Mouse (Mus musculus) forebrain, embryonic 16.5 days (tissue): ENCODE measurements around the gene Rgl3. TPM values are rescaled to one million over a fixed set of nuclear protein-coding genes. Genes with fewer than 3 reads are reported as not detected.

Experiments
- ATAC-seq: fragments of 200-750 bp; cut with Nextera tagmentation; 2 replicates; pipeline ENCODE4 v1.8.0; 2017; ENCODE audit warnings: mild to moderate bottlenecking, moderate library complexity
- H3K27ac ChIP-seq: fragments of 300-500 bp; sonication (generic); 2 replicates; pipeline ENCODE4 v1.5.1; 2014; ENCODE audit warnings: low read length, control low read depth
- H3K27me3 ChIP-seq: fragments of 300-500 bp; sonication (generic); replicated peaks from 2 replicates; pipeline ENCODE4 v1.6.1; 2014; ENCODE audit warnings: low read length; ENCODE audit not compliant: control insufficient read depth, insufficient read depth
- H3K36me3 ChIP-seq: fragments of 300-500 bp; sonication (generic); 2 replicates; pipeline ENCODE4 v1.6.1; 2014; ENCODE audit not compliant: control insufficient read depth, insufficient read depth
- H3K4me1 ChIP-seq: fragments of 300-500 bp; sonication (generic); replicated peaks from 2 replicates; pipeline ENCODE4 v1.6.1; 2014; ENCODE audit warnings: low read length; ENCODE audit not compliant: control insufficient read depth, insufficient read depth
- H3K4me2 ChIP-seq: fragments of 300-500 bp; sonication (generic); 2 replicates; pipeline ENCODE4 v1.6.1; 2014; ENCODE audit warnings: mild to moderate bottlenecking, low read length, control low read depth
- H3K4me3 ChIP-seq: fragments of 300-500 bp; sonication (generic); replicated peaks from 2 replicates; pipeline ENCODE4 v1.5.1; 2014; ENCODE audit warnings: mild to moderate bottlenecking, low read length, control low read depth
- H3K9ac ChIP-seq: fragments of 300-500 bp; sonication (generic); replicated peaks from 2 replicates; pipeline ENCODE4 v1.6.1; 2014; ENCODE audit warnings: low read depth, low read length, control low read depth
- H3K9me3 ChIP-seq: fragments of 300-500 bp; sonication (generic); 2 replicates; pipeline ENCODE4 v1.6.1; 2016; ENCODE audit warnings: low read length; ENCODE audit not compliant: control insufficient read depth
- WGBS: fragments of 180-500 bp; shearing (Covaris S2); extraction: QIAGEN DNeasy Blood & Tissue Kit; methylation state at CpG from one replicate; pipeline ENCODE4 v1.1.7; 2014; 5-methylcytosine and 5-hydroxymethylcytosine counted together
- polyA plus RNA-seq: library from polyadenylated mRNA; unstranded; fragments of >200 nt; fragmentation: Nextera tagmentation; extraction: Ambion mirVana; gene quantifications from 2 replicates; pipeline ENCODE4 v1.2.1, GENCODE M21; 2015

Rgl3 gene
- polyA plus RNA-seq, 1 experiment from 2014 or later = 1.5 TPM

DNA sequence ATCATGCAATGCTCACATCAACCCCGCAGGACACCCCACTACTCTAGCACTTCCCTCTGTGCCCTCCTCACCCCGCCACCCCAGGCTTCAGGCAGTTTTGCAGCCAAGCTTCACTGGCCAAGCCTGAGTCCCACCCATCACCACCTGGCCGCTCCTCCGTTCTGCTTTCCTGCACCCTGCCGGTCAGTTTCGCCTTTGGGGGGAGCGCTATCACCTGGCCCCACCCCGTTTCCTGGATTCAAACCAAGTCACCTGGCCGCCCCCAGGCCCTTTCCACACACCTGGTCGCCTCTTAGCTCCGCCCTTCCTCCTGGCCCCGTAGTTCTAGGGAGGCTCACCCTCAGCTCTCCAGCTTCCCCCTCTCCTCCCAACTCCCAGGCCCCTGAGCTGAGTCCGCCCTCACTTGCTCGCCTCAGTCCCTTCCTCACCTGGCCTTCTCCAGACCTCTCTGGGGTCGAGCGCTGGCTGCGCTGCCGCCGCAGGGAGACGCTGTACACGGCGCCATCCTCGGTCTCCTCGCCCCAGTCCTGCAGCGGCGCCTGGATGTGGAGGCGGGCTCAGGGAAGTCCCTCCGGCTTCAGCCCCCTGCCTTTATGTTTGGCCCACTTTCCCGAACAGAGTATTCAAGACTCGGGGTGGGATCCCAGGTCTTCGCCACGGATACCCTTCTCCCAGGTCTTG, 685 bp downstream of the Rgl3 start:
- H3K4me1 ChIP-seq = peaks cover 21% of the 10 kb centered on the region
- H3K27ac ChIP-seq = no peak overlapping the region
- H3K4me2 ChIP-seq = peak overlapping the region; percentile 55
- peaks cover 42% of the 10 kb centered on the region for H3K27me3 ChIP-seq
- no peaks in the 10 kb centered on the region for H3K36me3 ChIP-seq
- H3K9me3 ChIP-seq = no peaks in the 10 kb centered on the region
- WGBS = under 1% methylated on average over 32 of the region's 32 CpGs
- peak overlapping the region; percentile 36 for H3K4me3 ChIP-seq
- H3K9ac ChIP-seq = peak overlapping the region; percentile 44
- peak; percentile 34; the same call in 1 of the 2 replicates for ATAC-seq

DNA sequence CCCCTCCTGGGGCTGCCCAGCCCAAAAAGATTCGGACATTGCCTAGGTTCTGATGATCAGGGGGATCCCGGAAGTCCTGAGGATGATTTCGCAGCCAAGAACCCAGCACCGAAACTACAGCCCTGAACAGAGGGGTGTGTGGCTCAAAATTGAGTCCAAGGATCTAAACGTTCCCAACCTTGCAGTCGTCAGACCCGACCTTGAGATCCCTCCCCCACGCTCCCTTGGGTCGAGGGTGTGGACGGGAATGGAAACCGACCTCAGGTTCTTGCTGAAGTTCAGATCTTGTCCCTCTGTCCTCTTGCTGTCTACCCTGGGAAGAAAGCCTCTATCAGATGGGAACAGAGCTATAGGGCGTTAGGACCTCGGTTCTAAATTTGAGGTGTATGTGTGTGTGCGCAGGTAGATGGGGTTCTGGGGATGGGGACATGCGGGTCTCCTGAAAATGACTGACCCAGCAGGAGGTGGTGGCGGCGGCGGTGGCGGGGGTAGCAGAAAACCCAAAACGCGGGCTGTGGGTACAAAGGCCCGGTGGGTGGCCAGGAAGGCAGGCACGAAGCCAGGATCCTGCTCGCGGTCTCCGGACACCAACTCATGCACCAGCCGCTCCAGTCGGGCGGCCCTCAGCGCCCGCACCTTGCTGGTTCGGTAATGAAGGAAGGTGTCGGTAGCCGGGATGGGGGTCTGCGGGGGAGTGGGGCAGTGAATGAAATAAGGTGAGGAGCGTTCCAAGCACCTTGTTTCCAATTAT, 1.5 kb downstream of the Rgl3 start:
- Histone ChIP-seq H3K4me3 (no peak overlapping the region), H3K36me3 (no peaks in the 10 kb centered on the region), H3K4me2 (peak overlapping the region; percentile 55), H3K9me3 (no peaks in the 10 kb centered on the region), H3K27ac (no peak overlapping the region), H3K4me1 (peaks cover 21% of the 10 kb centered on the region), H3K27me3 (peaks cover 42% of the 10 kb centered on the region), H3K9ac (no peak overlapping the region)
- 9% methylated on average over 36 of the region's 36 CpGs for WGBS
- ATAC-seq = no peak

- Histone ChIP-seq H3K9ac (no peak overlapping the region), H3K27me3 (peaks cover 22% of the 10 kb centered on the region), H3K4me3 (no peak overlapping the region), H3K9me3 (no peaks in the 10 kb centered on the region), H3K4me1 (peaks cover 11% of the 10 kb centered on the region), H3K36me3 (no peaks in the 10 kb centered on the region), H3K4me2 (no peak overlapping the region), H3K27ac (no peak overlapping the region)
- 6% methylated on average over 3 of the region's 3 CpGs for WGBS
- ATAC-seq = no peak
Measured at GRCm38 (mm10) chr9:21983911-21984310, 5.3 kb downstream of the Rgl3 start.

DNA sequence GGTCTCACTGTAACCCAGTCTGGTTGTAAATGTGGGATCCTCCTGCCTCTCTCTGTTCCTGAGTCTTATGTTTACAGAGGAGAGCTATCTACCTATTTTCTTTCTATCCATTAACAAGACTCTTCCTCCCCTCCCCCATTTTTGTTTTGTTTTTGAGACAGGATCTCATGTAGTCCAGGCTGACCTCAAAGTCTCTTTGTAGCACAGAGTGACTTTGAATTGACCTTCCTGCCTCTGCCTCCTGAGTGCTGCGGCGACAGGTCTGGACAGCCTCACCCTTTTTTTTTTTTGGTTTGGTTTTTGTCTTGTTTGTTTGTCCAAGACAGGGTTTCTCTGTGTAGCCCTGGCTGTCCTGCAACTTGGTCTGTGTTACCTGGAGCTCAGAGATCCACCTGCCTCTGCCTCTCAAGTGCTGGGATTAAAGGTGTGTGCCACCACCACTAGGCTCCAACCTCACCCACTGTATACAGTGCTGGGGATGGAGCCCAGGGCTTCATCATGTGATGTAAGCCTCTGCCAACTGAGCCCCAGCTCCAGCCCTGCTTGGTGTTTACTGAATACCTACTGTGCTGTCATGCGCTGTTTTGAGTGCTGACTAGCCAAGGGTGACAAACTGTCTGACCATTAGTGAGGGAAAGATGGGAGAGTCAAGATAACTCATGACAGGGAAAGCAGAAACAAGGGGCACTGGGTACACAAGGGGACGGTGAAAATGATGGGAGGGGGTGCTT, 10.7 kb downstream of the Rgl3 start:
- Histone ChIP-seq H3K9ac (no peak overlapping the region), H3K27me3 (no peaks in the 10 kb centered on the region), H3K36me3 (no peaks in the 10 kb centered on the region), H3K4me2 (no peak overlapping the region), H3K4me1 (peaks cover 7% of the 10 kb centered on the region; the same call in 1 of the 2 replicates), H3K9me3 (no peaks in the 10 kb centered on the region), H3K4me3 (no peak overlapping the region), H3K27ac (no peak overlapping the region)
- WGBS = 93% methylated on average over 4 of the region's 4 CpGs
- ATAC-seq = no peak

- H3K9me3 ChIP-seq = no peaks in the 10 kb centered on the region
- H3K27me3 ChIP-seq = no peaks in the 10 kb centered on the region
Measured at GRCm38 (mm10) chr9:21977972-21978371, 11.3 kb downstream of the Rgl3 start.

DNA sequence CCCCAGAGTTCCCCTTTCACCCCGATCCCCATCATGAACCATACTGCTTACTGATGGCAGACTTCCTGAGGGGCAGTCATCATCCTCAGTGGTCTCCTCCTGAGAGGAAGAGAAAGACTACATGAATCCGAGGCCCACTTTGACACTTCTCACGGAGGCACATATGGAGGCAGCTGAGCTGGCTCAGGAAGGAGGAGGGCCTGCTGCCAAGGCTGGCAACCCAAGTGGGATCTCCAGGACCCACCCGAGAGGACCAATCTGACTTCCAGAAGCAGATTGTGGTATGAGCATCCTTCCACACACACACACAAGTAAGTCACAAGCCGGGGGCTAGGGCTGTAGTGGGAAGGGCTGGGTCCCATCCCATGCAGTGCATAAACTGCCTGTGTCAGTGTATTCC, 11.9 kb downstream of the Rgl3 start:
- Histone ChIP-seq H3K36me3 (no peaks in the 10 kb centered on the region), H3K27ac (no peak overlapping the region), H3K4me3 (no peak overlapping the region), H3K9me3 (no peaks in the 10 kb centered on the region), H3K4me1 (peaks cover 7% of the 10 kb centered on the region; the same call in 1 of the 2 replicates), H3K27me3 (no peaks in the 10 kb centered on the region), H3K9ac (no peak overlapping the region), H3K4me2 (no peak overlapping the region)
- 0 out of 2 replicates have a peak, but pooled peaks have one; percentile 26 for ATAC-seq
- 57% methylated on average over 5 of the region's 5 CpGs for WGBS

More at GRCm38 (mm10) chr9:21977972-21978371, 11.3 kb downstream of the Rgl3 start:
- Histone ChIP-seq H3K4me3 (no peak overlapping the region), H3K4me1 (peaks cover 7% of the 10 kb centered on the region; the same call in 1 of the 2 replicates), H3K36me3 (no peaks in the 10 kb centered on the region), H3K4me2 (no peak overlapping the region), H3K9ac (no peak overlapping the region), H3K27ac (no peak overlapping the region)
- 26% methylated on average over 2 of the region's 2 CpGs for WGBS
- no peak for ATAC-seq

DNA sequence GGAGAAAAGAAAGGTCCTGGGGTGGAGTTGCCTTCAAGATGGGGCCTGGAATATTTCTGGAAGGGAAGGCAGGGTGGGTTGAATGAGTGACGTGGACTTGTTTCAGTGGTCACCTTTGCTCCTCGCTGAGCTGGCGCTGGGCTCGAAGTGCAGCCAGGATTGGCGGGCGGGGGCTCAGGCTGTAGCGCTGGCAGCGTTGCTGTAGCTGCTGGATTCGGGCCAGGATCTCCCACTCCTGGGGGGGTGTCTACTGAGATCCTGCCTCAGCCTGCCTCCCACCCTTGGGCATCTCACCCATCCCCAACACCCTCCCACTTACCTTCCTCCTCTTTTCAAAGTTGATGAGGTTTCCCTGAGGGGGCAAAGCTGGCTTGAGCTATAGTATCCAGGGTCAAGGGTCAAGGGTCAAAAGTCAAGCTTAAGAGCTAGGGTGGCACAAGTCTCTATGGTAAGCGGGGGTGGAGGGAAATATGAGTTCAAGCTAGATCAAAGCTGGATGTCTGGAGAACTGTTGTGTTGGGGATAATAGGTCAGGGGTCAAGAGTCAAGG, 12.5 kb downstream of the Rgl3 start:
- 72% methylated on average over 7 of the region's 10 CpGs for WGBS
- H3K4me3 ChIP-seq = no peak overlapping the region
- H3K27me3 ChIP-seq = no peaks in the 10 kb centered on the region

DNA sequence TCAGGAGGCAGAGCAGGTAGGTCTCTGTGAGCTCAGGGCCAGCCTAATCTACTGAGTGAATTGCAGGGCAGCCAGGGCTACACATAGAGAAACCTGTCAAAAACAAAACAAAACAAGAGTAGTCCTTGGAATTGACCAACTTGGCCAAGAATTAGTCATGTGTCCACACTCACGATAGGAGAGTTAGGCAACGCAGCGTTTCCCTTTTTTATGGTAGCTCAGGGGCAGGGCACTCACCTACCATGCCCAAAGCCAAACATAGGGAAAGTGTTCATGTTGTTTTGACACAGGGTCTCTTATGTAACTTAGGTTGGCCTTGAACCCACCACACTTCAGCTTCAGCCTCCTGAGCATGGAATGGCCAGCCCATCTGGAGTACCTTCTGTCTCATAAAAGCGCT, 19.9 kb downstream of the Rgl3 start:
- no peak overlapping the region for H3K4me2 ChIP-seq
- H3K27me3 ChIP-seq = no peaks in the 10 kb centered on the region
- H3K9me3 ChIP-seq = no peaks in the 10 kb centered on the region
- no peak overlapping the region for H3K27ac ChIP-seq
- ATAC-seq = no peak
- H3K4me3 ChIP-seq = no peak overlapping the region
- H3K9ac ChIP-seq = no peak overlapping the region
- H3K36me3 ChIP-seq = no peaks in the 10 kb centered on the region
- WGBS = 94% methylated on average over 4 of the region's 4 CpGs
- no peaks in the 10 kb centered on the region for H3K4me1 ChIP-seq

More for the DNA sequence above, 12.5 kb downstream of the Rgl3 start:
- H3K9me3 ChIP-seq = no peaks in the 10 kb centered on the region
- no peak overlapping the region for H3K9ac ChIP-seq
- no peak for ATAC-seq
- no peaks in the 10 kb centered on the region for H3K36me3 ChIP-seq
- H3K27ac ChIP-seq = no peak overlapping the region
- H3K4me1 ChIP-seq = peaks cover 7% of the 10 kb centered on the region; the same call in 1 of the 2 replicates
- H3K4me2 ChIP-seq = no peak overlapping the region

- H3K4me2 ChIP-seq = no peak overlapping the region
- H3K27ac ChIP-seq = no peak overlapping the region
- H3K9me3 ChIP-seq = no peaks in the 10 kb centered on the region
- H3K4me1 ChIP-seq = no peaks in the 10 kb centered on the region
- H3K27me3 ChIP-seq = no peaks in the 10 kb centered on the region
- no peak overlapping the region for H3K9ac ChIP-seq
- no peak overlapping the region for H3K4me3 ChIP-seq
- ATAC-seq = no peak
- 64% methylated on average over 6 of the region's 6 CpGs for WGBS
- H3K36me3 ChIP-seq = no peaks in the 10 kb centered on the region
Measured at GRCm38 (mm10) chr9:21968883-21969282, 20.4 kb downstream of the Rgl3 start.
